Mouse (Mus musculus) cerebellum, adult 11 months (tissue): ENCODE measurements around the gene Armc6.

Experiments
- DNase-seq: peaks from one replicate; pipeline ENCODE4 v3.0.0; 2022

Armc6 gene

DNA sequence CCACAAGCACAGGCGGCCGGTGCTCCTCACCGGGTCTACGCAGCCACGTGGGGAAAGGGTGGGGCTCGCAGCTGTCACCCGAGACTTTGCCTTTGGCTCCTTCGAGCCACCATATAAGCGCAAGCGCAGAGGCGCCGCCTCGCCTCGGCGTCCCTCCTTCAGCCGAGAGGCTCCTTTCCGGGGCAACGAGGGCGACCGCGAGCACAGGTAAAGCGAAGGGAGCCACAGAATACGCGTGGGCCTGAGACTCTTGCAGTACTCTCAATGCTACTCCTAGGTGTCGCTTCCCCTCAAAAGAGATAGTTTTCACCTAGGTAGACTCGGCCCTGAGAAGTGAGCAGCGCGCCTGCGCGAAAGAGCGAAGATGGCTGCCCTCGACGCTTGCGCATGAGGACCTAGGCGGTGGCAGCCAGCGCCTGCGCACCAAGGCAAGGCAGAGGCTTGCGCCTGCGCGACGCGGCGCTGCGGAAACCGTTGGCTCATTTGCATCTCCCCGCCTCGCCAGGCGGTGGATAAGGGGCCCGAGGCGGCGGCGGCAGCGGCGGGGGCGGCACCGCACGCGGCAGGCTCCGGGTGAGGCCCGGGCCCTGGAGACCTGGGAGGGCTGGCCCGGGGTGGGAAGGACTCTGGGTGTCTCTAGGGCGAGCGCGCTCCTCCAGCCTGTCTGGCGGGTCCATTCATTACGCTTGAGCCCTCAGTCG, at the start of gene Armc6, which contains the start of gene Sugp2:
Gene Armc6 (minus strand): TSS at position 387 of the 701 bp plus-strand sequence.
Gene Sugp2 (plus strand): TSS at position 147 of the 701 bp plus-strand sequence.
- DNase-seq, result peak; percentile 95

DNA sequence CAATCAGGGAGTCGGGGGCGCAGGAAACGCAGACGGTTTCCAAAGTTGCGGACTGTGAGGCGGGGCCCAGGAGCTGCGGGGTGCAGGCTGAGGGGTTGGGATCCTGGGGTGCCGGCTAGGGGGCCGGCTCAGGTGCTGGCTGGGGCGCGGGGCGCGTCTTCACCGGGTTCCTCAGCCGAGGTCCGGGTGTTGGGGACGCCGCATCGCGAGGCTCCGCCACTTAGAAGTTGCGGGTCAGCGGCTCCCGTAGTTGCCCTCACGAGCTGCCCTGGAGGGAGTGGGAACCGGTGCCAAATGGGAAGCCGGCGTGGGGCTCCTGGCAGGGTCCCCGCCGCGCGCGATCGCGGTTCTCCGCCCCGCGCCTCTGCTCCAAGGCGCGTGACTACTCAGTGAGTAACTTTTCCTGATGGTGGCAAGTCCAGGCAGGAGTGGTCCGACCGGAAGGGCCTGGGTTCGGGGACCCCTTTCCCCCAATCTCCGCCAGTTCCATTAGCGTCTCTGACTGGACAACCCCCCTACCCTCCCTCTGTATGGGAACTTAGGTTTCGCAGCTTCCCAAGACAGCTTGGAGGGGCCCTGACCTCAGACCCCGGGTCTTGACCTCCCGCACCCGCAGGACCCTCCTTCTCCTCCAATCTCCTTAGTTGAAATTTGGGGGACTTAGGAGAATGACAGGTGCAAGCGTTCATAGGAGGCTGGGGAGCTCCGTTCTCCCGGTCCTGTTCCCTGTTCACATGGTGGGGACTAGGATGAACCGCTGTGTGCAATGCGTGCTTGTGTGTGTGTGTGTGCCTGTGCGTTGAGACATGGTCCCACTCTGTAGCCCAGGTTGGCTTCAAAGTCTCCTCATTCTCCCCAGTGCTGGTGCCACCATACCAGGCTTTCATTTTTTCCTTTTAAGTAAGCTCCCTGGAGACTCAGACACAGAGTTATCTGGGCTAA, 49.1 kb upstream of the Armc6 start:
- DNase-seq, result no peak

DNA sequence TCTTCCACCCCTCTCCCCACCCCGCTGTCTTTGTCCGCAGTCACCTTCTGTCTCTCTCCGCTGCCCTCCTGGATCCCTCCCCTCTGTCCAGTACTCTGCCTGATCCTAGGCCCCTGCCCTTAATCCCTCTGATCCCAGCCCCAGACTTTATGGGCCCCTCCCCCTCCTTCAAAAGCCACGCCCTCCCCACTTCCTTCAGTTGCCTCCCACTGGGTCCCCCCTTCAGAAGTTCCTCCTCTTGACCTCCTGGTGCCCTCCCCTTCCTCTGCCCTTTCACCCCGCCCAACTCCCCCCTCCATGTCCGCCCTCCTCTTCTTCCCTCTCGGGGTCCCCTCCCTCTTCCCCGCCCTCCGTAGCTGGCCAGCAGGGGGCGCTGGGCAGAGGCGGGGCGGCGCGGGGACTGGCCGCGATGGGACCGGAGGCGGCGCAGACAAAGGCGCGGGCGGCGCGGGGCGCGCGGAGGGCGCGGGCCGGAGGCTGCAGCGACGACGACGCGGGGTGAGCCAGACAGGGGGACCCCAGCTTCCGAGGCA, 48.4 kb upstream of the Armc6 start, which contains the start of gene Homer3:
Gene Homer3 (plus strand): TSS at position 225 of the 533 bp plus-strand sequence.
- peak; percentile 44 for DNase-seq

DNA sequence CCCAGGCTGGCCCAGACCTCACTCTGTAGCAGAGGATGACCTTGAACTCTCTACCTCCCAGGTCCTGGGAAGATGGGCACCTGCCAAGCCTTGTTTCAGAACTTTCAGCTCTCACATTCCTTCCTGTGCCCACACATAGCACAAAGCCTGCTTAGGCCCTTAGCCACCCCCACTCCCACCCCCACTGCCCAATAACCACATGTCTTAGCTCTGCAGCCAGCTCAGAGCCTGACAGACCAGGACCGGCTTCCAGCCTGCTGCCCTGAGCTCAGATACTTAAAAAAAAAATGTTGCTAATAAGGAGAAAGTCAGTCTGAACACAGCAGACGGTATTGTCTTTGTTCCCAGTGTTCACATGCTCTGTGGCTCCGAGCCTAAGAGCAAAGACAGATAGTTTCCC, 46.7 kb upstream of the Armc6 start:
- DNase-seq, result no peak

DNA sequence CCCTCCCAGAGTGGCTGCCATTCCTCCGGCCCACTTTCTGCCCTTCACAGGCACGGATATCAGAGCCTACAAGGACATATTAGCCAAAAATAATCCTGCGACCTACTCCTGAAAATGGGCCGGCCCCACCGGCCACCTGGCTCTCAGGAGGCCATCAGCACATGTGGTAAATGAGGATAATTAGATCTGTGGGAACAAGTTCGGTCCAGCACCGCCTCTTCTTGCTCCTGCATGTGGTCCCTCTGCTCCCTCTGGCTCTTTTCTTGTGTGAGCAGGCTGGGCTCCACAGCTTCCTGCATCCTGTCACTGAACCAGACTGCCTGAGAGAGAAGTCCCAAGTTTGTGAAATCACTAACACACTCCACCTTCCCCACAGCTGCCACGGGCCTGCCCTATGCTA, 45.0 kb upstream of the Armc6 start:
- DNase-seq, result no peak

DNA sequence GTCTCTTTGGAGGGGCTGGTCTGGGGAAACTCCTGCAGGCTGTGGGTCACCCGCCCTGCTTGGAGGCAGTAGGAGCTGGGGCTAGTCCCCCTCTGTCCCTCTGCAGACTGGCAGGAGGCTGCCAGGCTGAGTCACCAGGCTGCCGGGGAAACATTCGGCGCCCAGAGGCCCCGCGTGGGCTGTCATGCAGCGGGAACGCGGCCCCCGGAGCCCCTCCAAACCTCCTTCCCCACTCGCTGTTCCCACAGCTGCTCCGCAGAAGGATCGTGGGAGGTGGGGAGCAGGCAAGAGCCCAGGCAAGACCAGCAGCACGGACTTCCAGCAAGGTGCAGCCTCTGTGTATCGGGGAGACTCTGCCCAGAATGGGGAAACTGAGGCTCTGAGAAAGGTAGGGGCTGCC, 43.9 kb upstream of the Armc6 start:
- DNase-seq, result no peak

DNA sequence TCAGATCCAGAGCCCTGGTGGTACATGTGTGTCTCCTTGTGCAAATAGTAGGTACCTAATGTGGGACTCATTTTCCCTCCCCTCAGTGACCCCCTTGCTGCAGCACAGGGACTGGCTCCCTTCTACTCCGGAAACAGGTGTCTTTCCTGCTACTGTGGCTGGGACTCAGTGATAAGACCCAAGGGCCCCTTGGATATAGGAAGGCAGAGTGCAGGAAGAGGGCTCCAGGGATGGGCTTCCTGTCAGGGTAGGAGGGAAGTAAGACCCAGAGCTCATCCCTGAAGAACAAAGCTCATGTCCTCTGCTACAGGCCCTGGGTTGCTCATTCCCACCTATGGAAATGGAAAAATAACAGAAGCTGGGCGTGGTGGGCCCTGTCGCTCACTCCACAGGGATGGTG, 42.2 kb upstream of the Armc6 start:
- DNase-seq, result no peak

DNA sequence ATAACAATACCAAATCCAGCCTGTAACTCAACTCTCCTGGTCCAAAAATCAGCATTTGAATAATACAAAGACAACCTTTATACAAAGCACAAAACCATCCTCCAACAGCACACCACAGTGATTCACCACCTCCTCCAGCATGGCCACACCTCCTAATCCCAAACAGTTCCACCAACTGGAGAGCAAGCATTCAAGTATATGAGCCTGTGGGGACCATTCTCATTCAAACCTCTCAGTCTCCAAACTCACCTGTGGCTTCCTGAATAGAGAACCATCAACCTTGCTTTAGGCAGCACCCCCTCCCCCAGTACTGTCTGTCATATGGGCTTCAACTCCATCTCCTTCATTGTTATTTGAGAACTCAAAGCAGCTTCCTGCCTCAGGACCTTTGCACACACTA, 40.1 kb upstream of the Armc6 start:
- no peak for DNase-seq

DNA sequence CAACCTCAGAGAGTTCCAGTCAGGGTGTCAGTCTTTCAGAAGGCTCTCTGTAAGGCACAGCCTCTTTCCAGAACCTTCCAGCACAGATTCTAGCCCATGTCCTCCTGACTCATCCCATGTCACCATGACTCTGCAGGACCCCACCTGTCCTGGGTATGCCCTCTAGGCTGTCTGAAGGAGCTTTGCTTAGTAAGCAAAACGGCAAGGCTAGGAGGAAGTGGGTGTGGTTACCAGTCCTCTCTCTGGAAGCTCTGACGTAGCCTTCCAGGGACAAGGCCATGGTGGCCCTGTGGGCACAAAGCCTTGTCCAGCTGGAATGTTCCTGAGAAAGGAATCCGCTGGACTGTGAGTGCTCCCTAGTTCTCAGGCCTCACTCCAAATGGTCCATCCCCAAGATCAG, 38.7 kb upstream of the Armc6 start:
- no peak for DNase-seq

DNA sequence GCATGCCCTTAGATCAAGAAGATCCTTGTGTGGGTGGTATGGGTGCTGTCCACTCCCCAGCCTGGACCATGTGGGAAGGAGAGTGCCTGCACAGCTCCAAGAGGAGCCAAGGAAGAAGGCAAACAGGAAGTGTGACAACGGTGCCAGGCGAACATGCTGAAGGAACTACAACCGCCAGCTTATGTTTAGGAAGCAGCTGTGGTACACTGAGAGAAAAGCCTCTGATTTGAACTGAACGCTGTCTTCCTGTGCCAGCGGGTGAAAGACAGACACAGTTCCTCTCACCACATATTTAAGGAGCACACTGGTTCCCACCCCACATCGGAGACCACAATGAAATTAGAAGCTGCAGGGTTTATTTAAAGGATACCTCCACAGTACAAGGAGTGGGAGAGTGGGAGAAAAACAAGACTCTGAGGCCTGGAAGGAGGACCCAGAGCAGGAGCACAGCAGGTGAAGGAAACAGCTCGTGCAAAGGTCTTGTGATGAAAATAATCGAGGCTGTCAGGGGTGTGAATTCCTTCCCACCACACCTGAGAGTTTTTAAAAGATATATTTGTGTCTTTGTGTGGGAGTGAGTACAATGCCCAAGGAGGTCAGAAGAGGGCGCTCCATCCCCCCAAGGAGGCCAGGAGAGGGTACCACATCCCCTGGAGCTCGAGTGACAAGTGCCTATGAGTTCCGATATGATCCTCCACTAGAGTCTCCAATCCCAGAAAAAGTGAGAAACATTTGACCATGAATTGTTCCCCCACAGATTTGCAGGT, 34.7 kb upstream of the Armc6 start:
- no peak for DNase-seq

DNA sequence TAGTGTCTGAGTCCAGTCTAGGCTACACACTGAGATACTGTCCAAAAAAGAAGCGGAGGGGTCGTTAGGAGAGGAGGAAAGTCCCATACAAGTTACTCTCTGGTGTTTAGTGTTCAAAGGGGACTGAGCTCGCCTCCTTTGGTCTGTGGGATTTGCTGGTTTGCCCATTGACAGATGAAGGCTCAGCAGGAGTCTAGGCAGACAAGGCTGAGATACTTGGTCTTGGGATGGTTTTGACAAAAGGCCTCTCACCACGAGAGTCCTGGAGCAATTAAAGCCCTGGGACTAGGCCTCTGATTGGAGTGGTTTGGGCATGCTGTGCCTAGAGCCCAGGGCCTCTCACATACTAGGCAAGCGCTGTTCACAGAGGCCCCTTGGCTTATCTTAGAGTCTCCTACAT, 34.0 kb upstream of the Armc6 start:
- no peak for DNase-seq

DNA sequence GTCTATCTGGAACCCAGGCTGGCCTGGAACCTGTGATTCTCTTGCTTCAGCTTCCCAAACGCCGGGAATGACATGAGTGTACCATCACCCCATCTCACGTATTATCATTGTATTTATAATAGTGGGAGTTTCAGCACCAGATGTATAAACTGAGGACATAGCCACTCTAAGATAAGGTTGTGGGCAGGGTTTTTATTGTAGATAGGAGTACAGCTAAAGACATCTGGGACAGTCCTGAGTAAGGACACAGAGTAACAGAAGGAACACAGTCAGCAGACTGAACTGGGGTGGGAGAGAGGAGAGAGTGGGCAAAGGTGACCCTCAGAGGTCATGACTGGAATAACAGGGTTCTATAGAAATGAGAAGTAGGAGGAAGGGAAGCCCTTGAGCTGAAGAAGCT, 33.4 kb upstream of the Armc6 start:
- DNase-seq, result no peak

DNA sequence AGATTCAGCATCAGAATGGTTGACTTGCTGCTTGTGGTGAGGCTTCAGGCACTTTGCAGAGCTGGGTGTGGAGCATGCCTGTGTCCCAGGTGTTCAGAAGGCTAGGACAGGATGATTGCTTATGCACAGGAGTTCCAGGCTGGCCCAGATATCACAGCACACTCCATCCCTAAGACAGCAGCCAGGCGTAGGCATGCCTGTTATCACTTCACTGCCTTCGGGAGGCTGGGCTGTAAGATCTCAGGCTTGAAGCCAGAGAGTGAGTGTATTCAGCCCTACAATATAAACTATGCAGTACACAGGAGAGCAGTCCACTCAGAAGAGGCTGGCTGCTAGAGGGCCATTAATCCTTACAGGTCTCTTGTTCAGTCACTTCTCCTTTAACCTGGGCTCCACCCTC, 24.8 kb upstream of the Armc6 start:
- no peak for DNase-seq

DNA sequence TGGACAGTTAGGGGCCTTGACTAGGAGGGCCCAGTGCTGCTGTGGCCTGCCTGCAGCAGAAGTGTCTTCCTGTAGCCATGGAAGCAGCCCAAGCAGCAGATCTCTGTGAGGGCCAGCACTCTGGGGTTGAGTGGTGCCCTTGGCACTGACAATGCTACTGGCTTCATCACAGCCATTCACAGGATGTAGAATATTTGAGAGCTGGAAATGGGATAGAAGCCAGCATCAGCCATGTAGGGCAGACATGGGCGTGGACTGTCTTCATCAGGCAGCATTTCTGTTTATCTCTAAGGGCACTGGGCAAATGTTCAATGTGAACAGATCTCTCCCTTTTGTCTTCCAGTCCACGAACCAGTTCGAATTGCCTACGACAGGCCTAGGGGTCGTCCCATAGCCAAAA, 24.3 kb upstream of the Armc6 start:
- no peak for DNase-seq

DNA sequence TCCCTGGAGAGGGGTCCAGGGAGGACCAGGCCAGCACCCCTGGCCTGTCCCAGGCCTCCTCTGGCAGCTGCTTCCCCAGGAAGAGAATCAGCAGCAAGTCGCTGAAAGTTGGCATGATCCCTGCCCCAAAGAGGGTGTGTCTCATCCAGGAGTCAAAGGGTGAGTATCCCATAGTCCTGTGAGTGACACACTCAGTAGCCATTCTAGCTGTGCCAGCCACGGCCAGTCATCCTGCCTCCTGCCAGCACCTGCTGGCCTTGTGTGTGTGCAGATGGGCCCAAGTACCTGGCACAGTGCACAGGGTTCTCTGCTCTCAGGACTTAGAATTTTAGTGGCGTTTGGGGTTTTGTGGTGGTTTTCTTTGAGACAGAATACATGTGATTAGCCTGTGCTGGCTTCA, 23.2 kb upstream of the Armc6 start:
- DNase-seq, result peak; percentile 47

DNA sequence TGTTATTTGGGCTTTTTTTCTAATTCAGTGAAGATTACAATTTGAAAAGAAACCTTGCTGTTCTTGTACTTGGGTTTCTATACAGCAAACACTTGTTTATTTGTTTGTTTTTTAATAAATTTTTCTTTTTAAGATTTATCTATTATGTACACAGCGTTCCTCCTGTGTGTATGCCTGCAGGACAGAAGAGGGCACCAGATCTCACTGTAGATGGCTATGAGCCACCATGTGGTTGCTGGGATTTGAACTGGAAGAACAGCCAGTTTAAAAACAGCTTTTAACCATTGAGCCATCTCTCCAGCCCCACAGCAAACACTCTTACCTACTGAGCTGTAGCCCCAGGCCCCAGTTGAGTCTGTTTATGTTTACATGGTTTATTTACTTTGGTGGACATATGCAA, 20.4 kb upstream of the Armc6 start:
- DNase-seq, result no peak

DNA sequence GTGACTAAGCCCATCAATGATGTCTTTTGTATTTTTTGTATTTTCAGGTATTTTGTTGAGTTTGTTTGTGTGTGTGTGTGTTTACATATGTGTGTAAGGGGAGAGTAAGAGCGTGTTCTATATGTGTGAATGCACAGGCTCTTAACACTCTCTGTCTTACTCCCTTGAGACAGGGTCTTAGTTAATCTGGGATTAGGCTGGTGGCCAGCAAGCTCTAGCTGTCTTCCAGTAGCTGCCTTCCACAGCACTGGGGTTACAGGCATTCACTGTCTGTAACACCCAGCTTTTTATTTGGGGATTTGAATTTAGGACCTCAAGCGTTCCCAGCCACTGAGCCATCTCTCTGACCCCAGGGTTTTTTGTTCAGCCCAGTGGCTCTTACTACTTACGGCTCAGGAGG, 13.6 kb upstream of the Armc6 start:
- DNase-seq, result no peak

DNA sequence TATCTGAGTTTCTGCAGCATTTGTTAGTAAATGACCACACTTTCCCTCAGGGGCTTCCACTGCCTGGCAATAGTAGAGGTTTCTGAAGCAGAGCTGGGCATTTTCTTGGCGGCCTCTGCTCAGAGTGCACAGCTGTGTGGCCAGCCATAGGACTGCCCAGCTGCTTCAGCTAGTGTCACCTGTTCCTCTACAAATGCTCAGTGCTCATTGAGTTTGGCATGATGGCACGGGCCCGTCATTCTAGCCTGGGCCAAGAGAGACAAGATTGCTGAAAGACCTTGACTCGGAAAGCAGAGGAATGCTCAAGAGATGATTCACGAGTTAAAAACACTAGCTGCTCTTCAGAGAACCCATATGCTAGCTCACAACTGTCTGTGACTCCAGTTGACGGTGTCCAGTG, 12.4 kb upstream of the Armc6 start:
- no peak for DNase-seq

DNA sequence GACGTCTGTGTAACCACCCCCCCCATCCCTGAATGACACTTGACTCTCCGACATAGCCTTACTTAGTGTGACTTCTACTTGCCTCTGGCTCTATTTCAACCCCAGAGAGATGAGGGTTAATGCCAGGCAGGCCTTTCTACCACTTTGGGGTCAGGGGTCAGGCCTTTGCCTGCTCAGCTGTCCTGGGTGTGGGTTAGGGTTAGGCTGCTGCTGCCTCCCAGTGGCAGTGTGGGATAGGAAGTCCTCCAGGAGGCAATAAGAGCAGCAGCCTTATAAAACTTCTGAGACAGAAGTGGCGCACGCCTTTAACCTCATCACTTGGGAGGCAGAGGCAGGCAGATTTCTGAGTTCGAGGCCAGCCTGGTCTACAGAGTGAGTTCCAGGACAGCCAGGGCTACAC, 6.4 kb upstream of the Armc6 start:
- DNase-seq, result no peak

DNA sequence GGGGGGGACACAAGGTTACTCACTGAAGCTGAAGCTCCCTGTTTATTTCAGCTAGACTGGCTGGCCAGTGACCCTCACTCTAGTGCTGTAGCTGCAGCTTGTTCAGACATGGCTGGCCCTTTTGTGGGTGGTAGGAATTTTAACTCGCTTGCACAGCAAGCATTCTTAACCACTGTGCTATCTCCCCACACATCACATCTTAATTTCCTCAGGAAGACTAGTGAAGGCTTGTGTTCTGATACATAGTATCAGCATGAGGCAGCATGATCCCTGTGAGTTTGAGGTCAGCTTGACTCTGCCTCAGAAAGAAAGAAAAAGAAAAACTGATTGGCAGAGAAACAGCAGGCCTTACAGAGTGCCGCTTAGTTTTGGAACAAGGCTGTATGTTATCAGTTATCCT, 3.6 kb upstream of the Armc6 start:
- DNase-seq, result no peak

DNA sequence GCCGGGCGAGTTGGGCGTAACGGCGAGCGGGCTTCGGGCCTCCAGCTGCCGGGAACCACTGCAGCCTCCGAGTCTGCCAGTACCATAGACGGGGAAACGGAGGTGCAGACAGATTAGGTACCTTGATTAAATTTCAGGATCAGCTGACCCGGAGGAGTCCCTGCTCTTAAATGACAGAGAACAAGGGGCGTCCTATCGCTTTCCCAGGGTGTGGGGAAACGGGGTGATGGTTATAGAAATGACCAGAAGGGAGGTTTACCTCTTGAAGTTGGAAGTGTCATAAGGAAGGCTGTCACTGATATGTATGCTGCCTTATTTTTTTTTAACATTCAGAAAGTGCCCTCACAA, 489 bp upstream of the Armc6 start:
- DNase-seq, result no peak

DNA sequence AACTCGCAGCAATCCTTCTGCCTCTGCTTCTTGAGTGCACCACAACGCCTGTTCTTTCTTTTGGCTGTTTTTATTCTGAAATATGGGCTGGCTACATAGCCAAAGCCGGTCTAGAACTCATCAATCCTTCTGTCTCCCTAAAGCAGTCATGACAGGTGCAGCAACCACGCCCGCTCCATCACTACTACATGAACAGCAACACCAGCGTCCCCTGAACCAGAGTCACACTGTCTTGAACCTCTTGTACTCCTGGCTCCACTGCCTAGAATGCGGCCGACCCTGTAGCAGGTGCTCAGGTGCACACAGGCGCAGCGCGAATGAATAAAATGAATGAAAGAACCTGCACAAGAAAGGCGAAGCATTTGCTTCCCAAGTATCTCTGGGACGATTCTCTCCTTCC, 660 bp downstream of the Armc6 start:
- DNase-seq, result peak; percentile 29

DNA sequence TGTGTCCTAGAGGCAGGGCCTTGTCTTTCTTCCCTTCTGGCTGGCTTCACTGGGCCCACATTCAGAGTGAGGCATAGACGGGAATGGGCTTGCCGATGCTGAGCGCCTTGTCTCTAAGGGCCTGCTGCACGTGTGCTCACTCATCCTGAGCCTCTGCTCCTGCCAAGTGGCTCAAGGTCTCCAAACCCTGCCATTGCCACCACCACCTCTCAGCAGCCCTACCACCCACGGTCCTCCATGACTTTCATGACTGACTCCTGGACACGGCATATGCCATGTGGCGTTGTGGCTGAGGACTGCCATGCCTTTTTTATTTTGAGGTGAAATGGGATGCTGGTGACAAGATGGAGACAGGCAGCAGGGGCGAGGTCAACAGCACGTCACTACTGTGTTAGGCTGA, 3.4 kb downstream of the Armc6 start:
- DNase-seq, result no peak
